Mouse (Mus musculus) kidney, adult 2 months (tissue): ENCODE data around the gene Nolc1.

Source experiments
- CTCF ChIP-seq: fragments of 200-500 bp; conservative IDR thresholded peaks from 2 replicates; pipeline ENCODE4 v1.5.1; 2011; ENCODE audit warnings: low read depth, mild to moderate bottlenecking, control low read depth, low read length, moderate library complexity, mixed read lengths; ENCODE audit not compliant: insufficient read depth, insufficient read length
- POLR2A ChIP-seq: fragments of 200-500 bp; IDR thresholded peaks from one replicate; pipeline ENCODE4 v1.6.1; 2011; ENCODE audit warnings: low read depth, low read length, control low read depth

DNA sequence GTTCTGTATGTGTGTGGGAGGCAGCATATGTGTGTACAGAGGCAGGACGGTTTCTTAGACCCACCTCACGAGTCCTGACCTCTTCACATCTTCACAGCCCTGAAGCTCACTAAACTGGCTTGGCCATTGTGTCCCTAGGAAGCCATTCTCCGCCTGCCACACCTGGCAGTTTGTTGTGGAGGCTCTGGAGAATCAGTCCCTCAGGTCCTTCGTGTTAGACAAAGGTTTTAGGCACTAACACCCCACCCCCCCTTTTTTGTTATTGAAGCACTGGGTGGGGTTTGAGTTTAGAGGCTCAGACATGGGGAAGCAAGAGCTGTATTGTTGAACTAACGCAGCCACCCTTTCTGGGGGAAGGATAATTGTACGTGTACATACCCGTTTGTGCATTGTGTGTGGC, 2.4 kb upstream of the Nolc1 start:
- TF ChIP-seq CTCF (no peak), POLR2A (no peak)
